Mouse (Mus musculus) liver, embryonic 13.5 days (tissue): ENCODE data around the gene Mcm6. TPM values are rescaled to one million over a fixed set of nuclear protein-coding genes. Genes with fewer than 3 reads are reported as not detected.

ENCODE experiments used
- ATAC-seq: fragments of 200-750 bp; cut with Nextera tagmentation; 2 replicates; pipeline ENCODE4 v1.8.0; 2017; ENCODE audit warnings: low read depth, mild to moderate bottlenecking, moderate number of reproducible peaks, moderate library complexity
- DNase-seq: peaks from one replicate; pipeline ENCODE4 v3.0.0; 2022
- H3K27ac ChIP-seq: fragments of 300-500 bp; sonication (generic); 2 replicates; pipeline ENCODE4 v1.5.1; 2015; ENCODE audit warnings: moderate library complexity, mild to moderate bottlenecking, inconsistent platforms
- H3K27me3 ChIP-seq: fragments of 300-500 bp; sonication (generic); 2 replicates; pipeline ENCODE4 v1.6.1; 2015; ENCODE audit warnings: mild to moderate bottlenecking, inconsistent platforms
- H3K36me3 ChIP-seq: fragments of 300-500 bp; sonication (generic); 2 replicates; pipeline ENCODE4 v1.6.1; 2015; ENCODE audit warnings: mild to moderate bottlenecking, inconsistent platforms
- H3K4me1 ChIP-seq: fragments of 300-500 bp; sonication (generic); replicated peaks from 2 replicates; pipeline ENCODE4 v1.6.1; 2015; ENCODE audit warnings: inconsistent platforms
- H3K4me2 ChIP-seq: fragments of 300-500 bp; sonication (generic); 2 replicates; pipeline ENCODE4 v1.6.1; 2015; ENCODE audit warnings: inconsistent platforms, mild to moderate bottlenecking, moderate library complexity
- H3K4me3 ChIP-seq: fragments of 300-500 bp; sonication (generic); replicated peaks from 2 replicates; pipeline ENCODE4 v1.5.1; 2015; ENCODE audit warnings: mild to moderate bottlenecking, inconsistent platforms
- H3K9ac ChIP-seq: fragments of 300-500 bp; sonication (generic); 2 replicates; pipeline ENCODE4 v1.6.1; 2015; ENCODE audit warnings: mild to moderate bottlenecking, inconsistent platforms
- H3K9me3 ChIP-seq: fragments of 300-500 bp; sonication (generic); replicated peaks from 2 replicates; pipeline ENCODE4 v1.6.1; 2016; ENCODE audit warnings: inconsistent platforms
- WGBS: fragments of 180-500 bp; shearing (Covaris S2); methylation state at CpG from one replicate; pipeline ENCODE4 v1.1.7; 2015; ENCODE audit not compliant: insufficient replicate concordance; 5-methylcytosine and 5-hydroxymethylcytosine counted together
- polyA plus RNA-seq: library from polyadenylated mRNA; unstranded; fragments of >200 nt; fragmentation: Nextera tagmentation; extraction: Ambion mirVana; gene quantifications from 2 replicates; pipeline ENCODE4 v1.2.1, GENCODE M21; 2015

Gene Mcm6
- polyA plus RNA-seq, 1 experiment from 2014 or later: 269 TPM

GRCm38 (mm10) chr1:128284157-128284690, 75.2 kb downstream of the Mcm6 start:
- DNase-seq (no peak), ATAC-seq (no peak)
- Histone ChIP-seq H3K4me3 (no peak overlapping the region), H3K36me3 (peaks cover 17% of the 10 kb centered on the region), H3K9ac (no peak overlapping the region), H3K4me2 (no peak overlapping the region), H3K9me3 (no peaks in the 10 kb centered on the region), H3K27ac (no peak overlapping the region), H3K4me1 (no peaks in the 10 kb centered on the region), H3K27me3 (no peaks in the 10 kb centered on the region)
- WGBS: 70% methylated on average over 8 of the region's 8 CpGs

- H3K27ac ChIP-seq: no peak overlapping the region
- no peaks in the 10 kb centered on the region for H3K4me1 ChIP-seq
- no peak overlapping the region for H3K4me3 ChIP-seq
- peaks cover 26% of the 10 kb centered on the region for H3K36me3 ChIP-seq
- no peaks in the 10 kb centered on the region for H3K27me3 ChIP-seq
- ATAC-seq: no peak
- 80% methylated on average over 3 of the region's 3 CpGs for WGBS
- H3K9me3 ChIP-seq: no peaks in the 10 kb centered on the region
- no peak for DNase-seq
- no peak overlapping the region for H3K4me2 ChIP-seq
- H3K9ac ChIP-seq: no peak overlapping the region
These were observed 76.5 kb downstream of the Mcm6 start for GRCm38 (mm10) chr1:128282924-128283323.

DNA sequence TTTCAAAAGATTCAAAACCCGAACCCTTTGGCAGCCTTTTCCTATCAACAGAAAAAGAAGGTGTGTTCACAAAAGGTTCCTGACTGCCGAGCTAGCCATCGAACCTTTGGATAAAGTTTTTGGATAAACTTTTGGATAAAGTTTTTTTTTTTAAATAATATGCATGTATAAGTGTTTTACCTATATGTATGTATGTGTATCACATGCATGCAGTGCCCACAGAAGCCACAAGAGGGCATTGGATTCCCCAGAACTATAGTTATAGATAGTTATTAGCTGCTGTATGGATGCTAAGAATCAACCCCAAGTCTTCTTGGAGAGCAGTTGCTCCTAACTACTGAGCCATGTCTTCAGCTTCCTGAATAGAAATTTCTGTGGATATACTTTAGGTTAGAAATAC, 77.7 kb downstream of the Mcm6 start:
- ATAC-seq: no peak
- Histone ChIP-seq H3K27me3 (no peaks in the 10 kb centered on the region), H3K9me3 (no peaks in the 10 kb centered on the region), H3K4me3 (no peak overlapping the region), H3K9ac (no peak overlapping the region), H3K36me3 (peaks cover 38% of the 10 kb centered on the region), H3K27ac (no peak overlapping the region), H3K4me1 (no peaks in the 10 kb centered on the region), H3K4me2 (no peak overlapping the region)
- no peak for DNase-seq
- WGBS: 76% methylated on average over 3 of the region's 3 CpGs

Other genes with a start within 250 kb of the Mcm6 start
- 43.1 and 44.6 TPM in 2 replicates for gene Ubxn4, start 115.7 kb downstream of the Mcm6 start, polyA plus RNA-seq
- gene Lct, start 31.3 kb downstream of the Mcm6 start, polyA plus RNA-seq: 0.02 TPM in 2 replicates
- gene Dars, start 57.7 kb upstream of the Mcm6 start, polyA plus RNA-seq: 130 and 165 TPM in 2 replicates
- gene Cxcr4, start 232.6 kb upstream of the Mcm6 start, polyA plus RNA-seq: 1.00 and 1.0 TPM in 2 replicates